Mouse (Mus musculus) heart, postnatal 14 days (tissue): Measurements from ENCODE around the gene Ubap2. TPM values are rescaled to one million over a fixed set of nuclear protein-coding genes. Genes with fewer than 3 reads are reported as not detected.

Experiments
- DNase-seq, 2 experiments: peaks; one replicate each; pipeline ENCODE4 v3.0.0; 2021 to 2022
- intact Hi-C: fragments of 180-260 bp; cut with DNase I; formaldehyde crosslinking; loops from one replicate; pipeline ENCODE4 v1.15.1; 2025
- total RNA-seq, 2 experiments: library from RNA; stranded (reverse); gene quantifications; 2 replicates each; pipeline ENCODE4 v1.2.3; 2021

Gene Ubap2
- total RNA-seq, 2 experiments from 2014 or later: 65.3 to 66.0 TPM

- intact Hi-C loops: no loop called here
- DNase-seq: no peak
Observed at GRCm38 (mm10) chr4:41179825-41180725, 94.9 kb downstream of the Ubap2 start.

GRCm38 (mm10) chr4:41174631-41175030 is 100.3 kb downstream of the Ubap2 start:
- DNase-seq: no peak

DNA sequence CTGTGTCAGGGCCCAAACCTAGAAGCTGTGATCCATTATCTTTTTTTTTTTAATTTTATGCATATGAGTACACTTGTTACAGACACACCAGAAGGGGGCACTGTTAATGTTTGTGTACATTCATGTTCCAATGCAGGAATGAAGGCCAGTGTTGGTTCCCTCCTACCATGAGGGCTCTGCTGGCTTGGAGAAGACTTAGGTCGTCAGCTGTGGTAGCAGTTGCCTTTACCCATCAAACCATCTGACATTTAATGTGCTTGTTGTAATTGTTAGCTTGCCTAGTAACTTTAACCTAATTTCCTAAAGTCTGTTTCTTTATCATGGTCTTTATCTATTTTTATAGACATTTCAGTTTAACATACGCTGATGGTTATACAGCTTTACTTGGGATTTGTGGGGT is 104.0 kb downstream of the Ubap2 start:
- intact Hi-C loops: no loop called here
- DNase-seq: no peak

More at GRCm38 (mm10) chr4:41174631-41175030, 100.3 kb downstream of the Ubap2 start:
- intact Hi-C loops: no loop called here

DNA sequence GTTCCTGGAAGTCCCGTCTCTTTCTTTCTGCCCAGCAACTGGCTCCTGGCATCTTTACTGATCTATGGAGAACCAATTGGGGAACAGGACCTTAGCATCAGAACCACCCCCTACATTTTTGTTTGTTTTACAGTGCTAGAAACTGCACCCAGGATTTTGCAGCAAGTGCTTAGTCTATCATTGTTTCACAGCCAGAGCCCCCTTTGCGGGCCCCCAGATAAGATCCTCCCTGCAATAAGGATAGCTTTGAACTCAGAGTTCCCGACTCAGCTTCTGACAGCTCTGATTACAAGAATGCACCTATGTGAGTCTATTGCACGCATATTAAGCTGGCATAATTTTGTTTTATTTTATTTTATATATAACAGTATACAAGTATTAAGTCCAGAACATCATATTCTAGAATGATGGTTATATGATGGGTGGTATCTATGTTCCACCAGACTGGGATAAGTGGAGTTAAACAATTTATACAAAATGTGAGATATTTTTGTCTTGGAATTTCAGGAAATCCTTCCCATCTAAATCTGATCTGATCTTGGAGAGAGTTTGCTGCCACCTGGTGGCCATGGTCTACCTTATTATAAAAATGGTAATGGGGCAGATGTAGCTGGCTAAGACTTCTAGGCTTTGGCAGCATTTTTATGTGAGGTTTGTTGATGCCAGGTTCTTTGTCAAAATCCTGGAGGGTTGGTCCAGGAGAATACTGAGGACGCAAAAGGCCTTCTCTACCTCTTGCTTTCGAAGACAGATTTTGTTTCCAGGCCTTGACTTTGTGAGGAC is 109.1 kb downstream of the Ubap2 start:
- peak; percentile 76 to 84 for DNase-seq

GRCm38 (mm10) chr4:41164974-41165373 is 110.0 kb downstream of the Ubap2 start:
- intact Hi-C loops: no loop called here
- DNase-seq: no peak

More for the DNA sequence above, 109.1 kb downstream of the Ubap2 start:
- intact Hi-C loops: loop anchor here (1.0 kb wide), 1 partner anchor 37 kb away; no protein-coding TSS in a partner anchor

GRCm38 (mm10) chr4:41161232-41161631 is 113.7 kb downstream of the Ubap2 start:
- intact Hi-C loops: no loop called here
- DNase-seq: no peak

- intact Hi-C loops: no loop called here
- DNase-seq: no peak
Observed at GRCm38 (mm10) chr4:41158251-41158650, 116.7 kb downstream of the Ubap2 start.

DNA sequence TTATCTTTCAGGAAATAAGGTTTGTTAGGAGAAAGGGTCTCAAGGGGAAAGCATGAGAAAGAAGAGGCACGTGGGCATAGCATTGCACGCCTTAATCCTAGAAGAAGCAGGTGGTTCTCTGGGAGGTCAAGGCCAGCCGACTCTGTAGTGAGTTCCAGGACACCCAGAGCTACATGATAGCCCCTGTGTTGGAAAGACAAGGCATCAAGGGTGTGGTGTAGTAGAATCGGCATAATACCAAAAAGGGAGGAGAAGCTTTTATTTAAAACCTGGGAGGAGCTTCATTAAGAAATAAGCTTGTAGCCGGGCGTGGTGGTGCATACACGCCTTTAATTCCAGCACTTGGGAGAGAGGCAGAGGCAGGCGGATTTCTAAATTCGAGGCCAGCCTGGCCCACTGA is 118.0 kb downstream of the Ubap2 start:
- intact Hi-C loops: no loop called here
- no peak for DNase-seq

GRCm38 (mm10) chr4:41153146-41153545 is 121.8 kb downstream of the Ubap2 start:
- DNase-seq: no peak
- intact Hi-C loops: no loop called here

DNA sequence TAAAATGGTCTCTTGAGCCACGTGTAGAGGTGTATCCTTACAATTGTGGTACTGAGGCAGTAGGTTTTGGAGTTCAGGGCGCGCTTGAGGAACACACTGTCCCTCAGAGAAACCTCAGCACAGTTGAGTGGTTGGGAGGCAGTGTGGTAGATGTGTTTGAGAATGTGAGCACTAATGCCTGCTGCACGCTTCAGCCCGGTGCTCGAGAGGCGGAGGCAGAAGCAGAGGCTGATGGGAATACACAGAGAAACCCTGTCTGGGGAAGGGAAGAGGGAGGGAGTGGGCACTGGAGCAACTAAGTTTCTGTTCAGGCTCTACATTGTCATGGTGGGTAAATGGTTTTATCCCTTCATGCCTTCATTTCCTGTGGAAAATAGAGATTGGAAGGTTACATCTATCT is 123.8 kb downstream of the Ubap2 start:
- DNase-seq: no peak
- intact Hi-C loops: no loop called here

DNA sequence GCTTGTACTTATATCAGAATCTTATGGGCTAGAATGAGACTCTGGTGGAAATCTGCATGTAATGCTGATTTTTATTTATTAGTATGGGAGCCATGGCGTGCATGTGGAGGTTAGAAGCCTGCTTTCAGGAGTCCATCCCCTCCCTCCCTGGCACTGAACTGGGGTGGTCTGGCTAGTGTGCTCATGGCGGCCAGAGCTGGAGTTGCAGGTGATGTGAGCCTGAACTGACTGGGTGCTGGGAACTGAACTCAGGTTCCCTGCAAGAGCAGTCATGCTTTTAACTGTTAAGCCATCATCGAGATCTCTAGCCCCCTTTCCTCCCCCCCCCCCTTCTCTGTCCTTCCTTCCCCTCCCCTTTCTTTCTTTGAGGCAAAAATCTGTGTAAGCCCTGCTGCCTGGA is 125.1 kb downstream of the Ubap2 start:
- DNase-seq: no peak
- intact Hi-C loops: no loop called here

Other genes starting within 250 kb of the Ubap2 start
- gene Aqp7, start 227.0 kb downstream of the Ubap2 start, total RNA-seq: 10 to 100 TPM; 38.2 to 43.8 TPM
- under 1 TPM; 0.88 to 0.91 TPM for gene Aqp3, start 177.0 kb downstream of the Ubap2 start, total RNA-seq
- 10 to 100 TPM; 16.3 to 16.8 TPM for gene Nol6, start 150.7 kb downstream of the Ubap2 start, total RNA-seq
- 100 to 1,000 TPM; 121 to 132 TPM for gene Ube2r2, start 139.4 kb downstream of the Ubap2 start, total RNA-seq
- 10 to 100 TPM; 52.9 to 57.9 TPM for gene Dcaf12, start 39.7 kb upstream of the Ubap2 start, total RNA-seq
- gene Ubap1, start 73.9 kb upstream of the Ubap2 start, total RNA-seq: 10 to 100 TPM; 32.9 to 34.2 TPM
- gene Kif24, start 189.7 kb upstream of the Ubap2 start, total RNA-seq: 1 to 10 TPM; 1.2 to 1.4 TPM
- 10 to 100 TPM; 24.6 to 25.8 TPM for gene Nudt2, start 190.0 kb upstream of the Ubap2 start, total RNA-seq
- 10 to 100 TPM; 10.2 to 10.3 TPM for gene AI464131, start 227.9 kb upstream of the Ubap2 start, total RNA-seq
- under 1 TPM in 1 of 2 experiments, not detected in 1; 0.69 TPM for gene 1110017D15Rik, start 242.2 kb upstream of the Ubap2 start, total RNA-seq